Mouse (Mus musculus): ENCODE data around the gene Pcsk1n. TPM values are rescaled to one million over a fixed set of nuclear protein-coding genes. Genes with fewer than 3 reads are reported as not detected.

Pcsk1n gene
- total RNA-seq (2014; rRNA removed), result 69.6 and 85.4 TPM in 2 replicates
- 344 and 434 TPM in 2 replicates for polyA plus RNA-seq (2015; fragmentation: Nextera tagmentation; extraction: Ambion mirVana)

- Histone ChIP-seq H3K4me2 (ENCODE audit: low read depth) (peak within 1 kb of the TSS; percentile 57), H3K27me3 (ENCODE audit: insufficient read depth, low read length) (no peaks in the 10 kb centered on the region), H3K9me3 (ENCODE audit: low read length) (no peaks in the 10 kb centered on the region), H3K4me1 (ENCODE audit: insufficient read depth) (no peaks in the 10 kb centered on the region), H3K36me3 (ENCODE audit: insufficient read depth) (no peaks in the 10 kb centered on the region), H3K4me3 (ENCODE audit: low read depth, low read length) (peak within 1 kb of the TSS; percentile 47), H3K9ac (peak within 1 kb of the TSS; percentile 62), H3K27ac (ENCODE audit: low read depth, low read length) (peak within 1 kb of the TSS; percentile 64)
- ATAC-seq, result peak; percentile 91
- DNase-seq, result peak; percentile 85
- no peak for TF ChIP-seq CTCF (IDR thresholded peaks at IDR 0.05; ENCODE audit: low read depth)
- WGBS, result 21% methylated on average over 40 of the region's 40 CpGs
Measured at GRCm38 (mm10) chrX:7919601-7920383, at the start of gene Pcsk1n. TSS of gene Pcsk1n (plus strand) at chrX:7919822.

- Histone ChIP-seq H3K4me1 (ENCODE audit: insufficient read depth) (no peaks in the 10 kb centered on the region), H3K36me3 (ENCODE audit: insufficient read depth) (no peaks in the 10 kb centered on the region), H3K4me2 (ENCODE audit: low read depth) (no peak overlapping the region), H3K27me3 (ENCODE audit: insufficient read depth, low read length) (no peaks in the 10 kb centered on the region), H3K27ac (ENCODE audit: low read depth, low read length) (no peak overlapping the region), H3K9me3 (ENCODE audit: low read length) (no peaks in the 10 kb centered on the region), H3K4me3 (ENCODE audit: low read depth, low read length) (no peak overlapping the region), H3K9ac (no peak overlapping the region)
- ATAC-seq, result no peak
- 21% methylated on average over 3 of the region's 3 CpGs for WGBS
- DNase-seq, result no peak
- TF ChIP-seq CTCF (IDR thresholded peaks at IDR 0.05; ENCODE audit: low read depth), result no peak
Measured at GRCm38 (mm10) chrX:7869826-7870225, 49.8 kb upstream of the Pcsk1n start.

GRCm38 (mm10) chrX:7878007-7878419 lies 41.6 kb upstream of the Pcsk1n start, which contains the start of gene Pim2:
TSS of gene Pim2 (plus strand) at chrX:7878262.
- Histone ChIP-seq H3K9ac (peak within 1 kb of the TSS; percentile 55), H3K4me1 (ENCODE audit: insufficient read depth) (no peaks in the 10 kb centered on the region), H3K4me3 (ENCODE audit: low read depth, low read length) (peak within 1 kb of the TSS; percentile 55), H3K36me3 (ENCODE audit: insufficient read depth) (no peaks in the 10 kb centered on the region), H3K4me2 (ENCODE audit: low read depth) (peak within 1 kb of the TSS; percentile 63), H3K27me3 (ENCODE audit: insufficient read depth, low read length) (no peaks in the 10 kb centered on the region), H3K27ac (ENCODE audit: low read depth, low read length) (peak within 1 kb of the TSS; percentile 66), H3K9me3 (ENCODE audit: low read length) (no peaks in the 10 kb centered on the region)
- WGBS, result 27% methylated on average over 37 of the region's 38 CpGs
- TF ChIP-seq CTCF (IDR thresholded peaks at IDR 0.05; ENCODE audit: low read depth), result peak; percentile 23; the same call in 1 of the 2 replicates
- peak; percentile 94 for ATAC-seq
- peak; percentile 88 for DNase-seq

DNA sequence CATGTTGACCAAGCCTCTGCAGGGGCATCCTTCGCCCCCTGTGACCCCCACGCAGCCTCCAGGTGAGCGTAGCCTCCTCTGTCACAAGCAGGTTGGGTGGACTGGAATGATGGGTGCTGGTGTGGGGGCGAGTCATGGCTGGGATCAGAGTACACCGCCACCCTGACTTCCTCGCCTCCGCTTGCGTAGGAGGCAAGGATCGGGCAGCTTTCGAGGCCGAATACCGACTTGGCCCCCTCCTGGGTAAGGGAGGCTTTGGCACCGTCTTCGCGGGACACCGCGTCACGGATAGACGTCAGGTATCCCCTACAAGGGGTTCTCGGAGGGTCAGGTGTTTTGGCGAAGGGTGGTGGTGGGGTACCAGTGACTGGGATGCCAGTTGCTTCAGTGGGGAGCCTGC lies 41.1 kb upstream of the Pcsk1n start:
- Histone ChIP-seq H3K27ac (ENCODE audit: low read depth, low read length) (peak overlapping the region; percentile 64; the same call in 1 of the 2 replicates), H3K4me2 (ENCODE audit: low read depth) (peak overlapping the region; percentile 63), H3K4me3 (ENCODE audit: low read depth, low read length) (peak overlapping the region; percentile 55), H3K9me3 (ENCODE audit: low read length) (no peaks in the 10 kb centered on the region), H3K9ac (peak overlapping the region; percentile 55), H3K4me1 (ENCODE audit: insufficient read depth) (no peaks in the 10 kb centered on the region), H3K27me3 (ENCODE audit: insufficient read depth, low read length) (no peaks in the 10 kb centered on the region), H3K36me3 (ENCODE audit: insufficient read depth) (no peaks in the 10 kb centered on the region)
- ATAC-seq (peak; percentile 12), DNase-seq (peak; percentile 22)
- TF ChIP-seq CTCF (IDR thresholded peaks at IDR 0.05; ENCODE audit: low read depth), result no peak
- WGBS, result 28% methylated on average over 21 of the region's 21 CpGs

DNA sequence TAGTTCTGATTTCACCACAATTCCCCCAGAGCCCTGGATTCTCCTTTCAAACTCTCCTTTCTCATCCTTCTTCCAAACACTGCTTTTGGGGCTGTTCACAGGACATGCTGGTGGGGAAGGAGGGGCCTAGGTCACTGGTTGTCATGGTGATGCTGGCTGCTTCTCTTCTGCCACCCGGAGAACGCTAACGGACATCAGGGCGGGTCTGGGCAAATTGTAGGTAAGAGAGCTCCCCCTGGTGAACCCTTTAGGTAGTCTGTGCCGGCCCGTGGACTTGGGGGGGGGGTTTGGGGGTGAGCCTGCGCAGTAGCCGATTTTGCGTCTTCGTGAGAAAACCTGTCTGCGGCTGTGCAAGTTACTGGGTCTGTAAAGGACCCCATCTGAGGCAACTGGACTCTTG lies 39.8 kb upstream of the Pcsk1n start:
- Histone ChIP-seq H3K27ac (ENCODE audit: low read depth, low read length) (no peak overlapping the region), H3K4me2 (ENCODE audit: low read depth) (peak overlapping the region; percentile 63), H3K9me3 (ENCODE audit: low read length) (no peaks in the 10 kb centered on the region), H3K4me3 (ENCODE audit: low read depth, low read length) (peak overlapping the region; percentile 55), H3K36me3 (ENCODE audit: insufficient read depth) (no peaks in the 10 kb centered on the region), H3K4me1 (ENCODE audit: insufficient read depth) (no peaks in the 10 kb centered on the region), H3K9ac (peak overlapping the region; percentile 18; the same call in 1 of the 2 replicates), H3K27me3 (ENCODE audit: insufficient read depth, low read length) (no peaks in the 10 kb centered on the region)
- DNase-seq, result peak; percentile 75
- TF ChIP-seq CTCF (IDR thresholded peaks at IDR 0.05; ENCODE audit: low read depth), result peak; percentile 64
- ATAC-seq, result peak; percentile 47
- 29% methylated on average over 11 of the region's 11 CpGs for WGBS

GRCm38 (mm10) chrX:7883841-7884567 lies 35.6 kb upstream of the Pcsk1n start, which contains the start of gene Slc35a2:
TSS of gene Slc35a2 (plus strand) at chrX:7884028.
- WGBS, result 31% methylated on average over 49 of the region's 49 CpGs
- H3K27ac ChIP-seq (ENCODE audit: low read depth, low read length), result peak within 1 kb of the TSS; percentile 82
- peak; percentile 80 for DNase-seq
- H3K9ac ChIP-seq, result peak within 1 kb of the TSS; percentile 50
- 0 out of 2 replicates have a peak, but pooled peaks cover 7% of the 10 kb centered on the region for H3K36me3 ChIP-seq (ENCODE audit: insufficient read depth)
- TF ChIP-seq CTCF (IDR thresholded peaks at IDR 0.05; ENCODE audit: low read depth), result peak; percentile 20; the same call in 1 of the 2 replicates
- no peaks in the 10 kb centered on the region for H3K4me1 ChIP-seq (ENCODE audit: insufficient read depth)
- peak; percentile 88 for ATAC-seq
- H3K27me3 ChIP-seq (ENCODE audit: insufficient read depth, low read length), result no peaks in the 10 kb centered on the region
- H3K4me3 ChIP-seq (ENCODE audit: low read depth, low read length), result peak within 1 kb of the TSS; percentile 52
- H3K4me2 ChIP-seq (ENCODE audit: low read depth), result peak within 1 kb of the TSS; percentile 51
- H3K9me3 ChIP-seq (ENCODE audit: low read length), result no peaks in the 10 kb centered on the region

Data from forebrain, postnatal 0 days (tissue).